15 mouse cellular contexts compared by ENCODE assay signal in the genomic region with DNA sequence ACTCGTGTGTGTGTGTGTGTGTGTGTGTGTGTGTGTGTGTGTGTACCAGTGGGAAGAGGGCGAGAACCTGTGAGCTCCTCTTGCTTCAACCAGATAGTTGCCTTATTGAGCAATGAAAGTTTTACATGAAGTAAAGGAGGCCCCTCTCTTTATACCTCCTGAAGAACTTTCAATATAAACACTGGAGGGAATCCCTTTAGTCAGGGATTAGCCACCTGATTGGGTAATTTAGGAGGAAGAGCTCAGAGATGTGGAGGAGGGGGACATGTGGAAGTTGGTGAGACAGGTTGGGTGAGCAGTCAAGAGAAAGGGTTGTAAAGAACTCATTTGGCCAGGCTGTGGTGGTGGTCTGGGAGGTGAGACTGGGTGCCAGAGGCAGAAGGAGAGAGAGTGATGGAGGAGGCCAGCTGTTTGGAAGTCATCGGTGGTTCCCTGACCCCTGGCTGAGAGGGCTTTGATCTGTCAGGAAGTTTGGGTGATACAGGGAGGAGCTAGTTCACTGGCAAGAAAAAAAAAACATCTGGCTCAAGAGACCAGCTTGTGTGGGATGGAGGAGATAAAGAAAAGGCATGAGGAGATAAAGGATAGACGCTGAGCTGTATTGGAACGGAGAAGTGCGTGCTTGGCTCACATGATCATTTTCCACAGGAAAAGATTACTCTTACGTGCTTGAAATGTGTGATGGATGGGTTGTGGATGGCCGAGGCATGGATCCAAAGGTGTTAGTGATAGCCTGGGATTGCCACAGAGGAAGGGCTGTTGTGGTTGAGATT. TPM values are rescaled to one million over a fixed set of nuclear protein-coding genes. Genes with fewer than 3 reads are reported as not detected.
DNase-seq lines count a peak whose midpoint lies in the region; ATAC-seq and TF ChIP-seq lines count a peak whose summit lies in the region.
"Had no signal": no experiment of that assay in that cellular context is flagged by ENCODE, and none has a peak within 500 bp of the region (broad histone marks: within the 10 kb centered on the region; RNA-seq: fewer than 3 reads in every experiment).

No protein-coding gene starts in this region.

- 0 out of 2 replicates have a peak, but pooled peaks have one; percentile 43 for ATAC-seq in kidney, embryonic 14.5 days (ENCODE audit: low FRiP score, low TSS enrichment)
- peak; percentile 66 for ATAC-seq in heart, embryonic 11.5 days (replicated peaks; ENCODE audit: insufficient number of reproducible peaks, low FRiP score, low TSS enrichment)
- peak; percentile 75; the same call in 1 of the 2 replicates for ATAC-seq in liver, embryonic 14.5 days (ENCODE audit: insufficient read depth)
- peak; percentile 83 for ATAC-seq in megakaryocyte-erythroid progenitor cell, adult 5-6 weeks (replicated peaks; ENCODE audit: low FRiP score, low TSS enrichment, poor library complexity, severe bottlenecking)
- ATAC-seq in forebrain, embryonic 11.5 days (replicated peaks; ENCODE audit: low FRiP score) = no peak
- ATAC-seq: Patski had no signal

- H3K4me2 ChIP-seq in kidney, embryonic 14.5 days (replicated peaks; ENCODE audit: low read depth, low read length) = no peak overlapping the region
- H3K4me2 ChIP-seq in heart, embryonic 11.5 days = no peak overlapping the region; the same call in 1 of the 2 replicates
- H3K4me2 ChIP-seq in liver, embryonic 14.5 days (ENCODE audit: low read depth) = peak overlapping the region; percentile 31
- no peak overlapping the region for H3K4me2 ChIP-seq in forebrain, embryonic 11.5 days (ENCODE audit: low read depth, low read length, severe bottlenecking)

- H3K36me3 ChIP-seq in kidney, embryonic 14.5 days (ENCODE audit: control insufficient read depth, insufficient read depth, low read length) = peaks cover 15% of the 10 kb centered on the region; the same call in 1 of the 2 replicates
- peaks cover 28% of the 10 kb centered on the region for H3K36me3 ChIP-seq in heart, embryonic 11.5 days (ENCODE audit: control insufficient read depth, insufficient read depth, low read length)
- no peaks in the 10 kb centered on the region; the same call in 1 of the 2 replicates for H3K36me3 ChIP-seq in liver, embryonic 14.5 days (replicated peaks; ENCODE audit: control insufficient read depth, insufficient read depth, low read depth)
- no peaks in the 10 kb centered on the region for H3K36me3 ChIP-seq in forebrain, embryonic 11.5 days (ENCODE audit: control insufficient read depth, insufficient read depth, low read length)

- 69% methylated on average over 8 of the region's 8 CpGs for WGBS in kidney, embryonic 14.5 days
- 25% methylated on average over 8 of the region's 8 CpGs for WGBS in heart, embryonic 11.5 days (ENCODE audit: insufficient replicate concordance)
- WGBS in liver, embryonic 14.5 days (ENCODE audit: insufficient replicate concordance) = 26% methylated on average over 8 of the region's 8 CpGs
- 84% methylated on average over 8 of the region's 8 CpGs for WGBS in forebrain, embryonic 11.5 days

- 0 out of 2 replicates have a peak, but pooled peaks cover 2% of the 10 kb centered on the region for H3K4me1 ChIP-seq in kidney, embryonic 14.5 days (ENCODE audit: control insufficient read depth, insufficient read depth, low read length)
- peaks cover 23% of the 10 kb centered on the region for H3K4me1 ChIP-seq in heart, embryonic 11.5 days (ENCODE audit: control insufficient read depth, insufficient read depth, low read length)
- peaks cover 14 to 18% of the 10 kb centered on the region in 2 experiments for H3K4me1 ChIP-seq in liver, embryonic 14.5 days (replicated peaks; ENCODE audit: control insufficient read depth in 2 of 2, insufficient read depth in 2 of 2, low read length in 1 of 2)
- H3K4me1 ChIP-seq in forebrain, embryonic 11.5 days (replicated peaks; ENCODE audit: control insufficient read depth, insufficient read depth, low read length) = no peaks in the 10 kb centered on the region

- no peak overlapping the region for H3K4me3 ChIP-seq in kidney, embryonic 14.5 days (ENCODE audit: low read length)
- no peak overlapping the region for H3K4me3 ChIP-seq in heart, embryonic 11.5 days (ENCODE audit: low read depth, low read length)
- no peak overlapping the region for H3K4me3 ChIP-seq in liver, embryonic 14.5 days (ENCODE audit: insufficient read depth in 1 of 2, low read depth in 2 of 2, low read length in 2 of 2)
- no peak overlapping the region for H3K4me3 ChIP-seq in forebrain, embryonic 11.5 days (ENCODE audit: low read depth, low read length)
- H3K4me3 ChIP-seq: erythroblast, embryonic 14.5 days had no signal

- DNase-seq in kidney, postnatal 14 days = no peak
- peak in 2 of 3 experiments; percentile 28 to 37 for DNase-seq in liver, embryonic 14.5 days (ENCODE audit: low read depth in 3 of 3, low spot score in 3 of 3)
- no peak for DNase-seq in forebrain, embryonic 11.5 days (ENCODE audit: low spot score)
- no peak for DNase-seq in retina, postnatal 1 day
- DNase-seq in thymus, postnatal 10 days (ENCODE audit: low spot score in 2 of 2) = no peak
- DNase-seq: B cell, adult 2 months; cerebellum, postnatal 10 days; kidney, adult 11 months; layer of hippocampus, postnatal 36 days had no signal

- H3K9ac ChIP-seq in kidney, embryonic 14.5 days (ENCODE audit: low read depth, low read length) = no peak overlapping the region
- H3K9ac ChIP-seq in heart, embryonic 11.5 days (ENCODE audit: low read depth, low read length) = no peak overlapping the region
- H3K9ac ChIP-seq in liver, embryonic 14.5 days (replicated peaks) = 0 out of 2 replicates have a peak overlapping the region, but pooled peaks have one; percentile 23
- H3K9ac ChIP-seq in forebrain, embryonic 11.5 days (ENCODE audit: low read length) = no peak overlapping the region

- H3K9me3 ChIP-seq in kidney, embryonic 14.5 days (ENCODE audit: control insufficient read depth, low read length) = no peaks in the 10 kb centered on the region
- H3K9me3 ChIP-seq in heart, embryonic 11.5 days (replicated peaks; ENCODE audit: control insufficient read depth, low read length) = no peaks in the 10 kb centered on the region
- no peaks in the 10 kb centered on the region for H3K9me3 ChIP-seq in liver, embryonic 14.5 days (ENCODE audit: control insufficient read depth, low read length)
- no peaks in the 10 kb centered on the region for H3K9me3 ChIP-seq in forebrain, embryonic 11.5 days (ENCODE audit: control insufficient read depth, low read length)

- peak; percentile 78 for TF ChIP-seq EP300 in liver, embryonic 14.5 days (IDR thresholded peaks at IDR 0.05; ENCODE audit: low read depth)

- TF ChIP-seq CTCF in liver, embryonic 14.5 days (IDR thresholded peaks at IDR 0.05; ENCODE audit: low read depth) = no peak

- no peak overlapping the region for H3K27ac ChIP-seq in kidney, embryonic 14.5 days (ENCODE audit: low read depth, low read length)
- peak overlapping the region; percentile 74 for H3K27ac ChIP-seq in heart, embryonic 11.5 days (ENCODE audit: low read depth, low read length)
- no peak overlapping the region; the same call in 1 of the 2 replicates for H3K27ac ChIP-seq in liver, embryonic 14.5 days
- no peak overlapping the region for H3K27ac ChIP-seq in forebrain, embryonic 11.5 days (ENCODE audit: low read depth, low read length)
- H3K27ac ChIP-seq: macrophage had no signal

- H3K27me3 ChIP-seq in kidney, embryonic 14.5 days (ENCODE audit: control insufficient read depth, insufficient read depth, low read length) = no peaks in the 10 kb centered on the region
- H3K27me3 ChIP-seq in heart, embryonic 11.5 days (ENCODE audit: control insufficient read depth, insufficient read depth, low read length) = no peaks in the 10 kb centered on the region
- no peaks in the 10 kb centered on the region for H3K27me3 ChIP-seq in liver, embryonic 14.5 days (ENCODE audit: control insufficient read depth, insufficient read depth, low read length)
- no peaks in the 10 kb centered on the region for H3K27me3 ChIP-seq in forebrain, embryonic 11.5 days (ENCODE audit: control insufficient read depth, insufficient read depth, low read length)
- H3K27me3 ChIP-seq: Patski had no signal

RNA-seq across cellular contexts. Expression of gene Igsf3, which starts 53.3 kb away (rescaled TPM):
- polyA plus RNA-seq in kidney, embryonic 14.5 days (2014; fragmentation: Nextera tagmentation; extraction: Ambion mirVana) = 15.1 and 16.9 TPM in 2 replicates
- polyA plus RNA-seq in heart, embryonic 11.5 days (2014; fragmentation: Nextera tagmentation; extraction: Ambion mirVana) = 28.1 and 31.3 TPM in 2 replicates
- polyA plus RNA-seq in liver, embryonic 14.5 days (2012; rRNA removed) = 1.2 and 1.3 TPM in 2 replicates
- 3.2 TPM in 2 replicates for polyA plus RNA-seq in liver, embryonic 14.5 days (2014; fragmentation: Nextera tagmentation; extraction: Ambion mirVana)
- total RNA-seq in megakaryocyte-erythroid progenitor cell, adult 5-6 weeks (2014; fragmentation: Nextera tagmentation) = 14.2 and 22.4 TPM in 2 replicates
- total RNA-seq in megakaryocyte-erythroid progenitor cell, adult 5-6 weeks (2017) = 8.4 and 12.3 TPM in 2 replicates
- polyA plus RNA-seq in forebrain, embryonic 11.5 days (2014; fragmentation: Nextera tagmentation; extraction: Ambion mirVana) = 19.1 and 19.3 TPM in 2 replicates

Comparison
In these comparisons a context has a peak if more than half of its experiments do, and no peak if none do; other contexts are left out.
1. DNase-seq: peak in liver, embryonic 14.5 days (2 of 3); none in kidney, postnatal 14 days (single experiment), forebrain, embryonic 11.5 days (single experiment), retina, postnatal 1 day (single experiment) and thymus, postnatal 10 days (0 of 2).